Mouse (Mus musculus): ENCODE results near the gene Nrl.

DNA sequence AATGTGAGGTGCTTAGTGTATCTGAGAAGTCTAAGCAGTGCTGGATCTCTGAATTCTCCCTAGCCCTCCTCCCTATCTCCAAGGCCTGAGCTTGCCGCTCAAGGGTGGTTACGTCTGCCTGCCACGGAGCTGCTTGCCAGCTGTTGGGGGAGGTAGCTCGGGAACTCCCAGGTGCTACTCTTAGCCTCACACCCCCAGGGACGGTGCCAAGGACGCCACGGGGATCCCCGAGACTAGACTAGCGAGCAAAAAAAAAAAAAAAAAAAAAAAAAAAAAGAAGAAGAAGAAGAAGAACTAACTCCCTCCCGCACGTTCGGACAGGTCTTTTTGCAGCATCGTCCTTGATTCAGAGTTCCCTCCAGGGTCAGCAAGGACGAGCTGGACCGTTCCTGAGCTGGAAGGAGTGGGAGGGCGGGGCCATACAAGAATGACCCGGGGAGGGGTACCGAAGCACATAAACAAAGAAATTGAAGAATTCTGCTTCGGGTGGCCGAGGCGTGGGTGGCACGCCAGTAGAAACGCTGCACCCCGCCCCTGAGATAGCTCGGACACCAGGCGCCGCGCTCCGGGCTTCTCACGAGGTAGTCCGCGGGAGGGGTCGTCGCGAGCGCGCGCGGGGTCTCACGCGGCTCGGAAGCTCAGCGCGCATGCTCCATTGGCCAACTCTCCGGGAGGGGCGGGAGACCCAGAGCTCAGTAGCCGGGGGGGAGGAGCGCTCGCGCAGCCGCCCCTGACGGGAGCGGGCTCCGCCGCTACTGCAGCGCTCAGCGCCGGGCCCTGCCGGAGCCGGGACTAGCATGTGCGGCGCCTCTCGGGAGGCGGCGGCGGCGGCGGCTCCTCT is 34.2 kb downstream of the Nrl start, which contains the start of gene Carmil3:
- TF ChIP-seq CTCF (conservative IDR thresholded peaks at IDR 0.05; ENCODE audit: low read length): no peak
- no peak for TF ChIP-seq NANOG (IDR thresholded peaks at IDR 0.05; ENCODE audit: borderline replicate concordance, low read length)
- TF ChIP-seq POU5F1 (IDR thresholded peaks at IDR 0.05; ENCODE audit: borderline replicate concordance, low read length): no peak

Measured in E14TG2a.4 (cell line).